Mouse (Mus musculus) c-Kit-negative CD71-positive TER-119-positive erythroid progenitor cells, embryonic 14.5 days (primary cell): ENCODE results near the gene Rbm34.
"Not testable (repeated sequence)": the region's sequence is repeated elsewhere in the genome, so short reads cannot be mapped to it uniquely, and the experiment has no call there.

ENCODE experiments used
- DNase-seq: peaks from one replicate; pipeline ENCODE4 v3.0.0-alpha.2; 2013; ENCODE audit warnings: low read depth, low spot score

The Rbm34 gene

GRCm38 (mm10) chr8:126919255-126919654 is 51.6 kb downstream of the Rbm34 start:
- DNase-seq, result no peak

GRCm38 (mm10) chr8:126918356-126918755 is 52.5 kb downstream of the Rbm34 start:
- DNase-seq, result no peak

GRCm38 (mm10) chr8:126917179-126917905 is 53.5 kb downstream of the Rbm34 start:
- DNase-seq, result no peak

- DNase-seq, result no peak
These were observed 54.3 kb downstream of the Rbm34 start for GRCm38 (mm10) chr8:126916611-126917010.

GRCm38 (mm10) chr8:126914609-126915375 is 56.1 kb downstream of the Rbm34 start:
- no peak for DNase-seq

GRCm38 (mm10) chr8:126914107-126914490 is 56.8 kb downstream of the Rbm34 start:
- DNase-seq, result not testable (repeated sequence)

GRCm38 (mm10) chr8:126913241-126914106 is 57.4 kb downstream of the Rbm34 start:
- no peak for DNase-seq

- DNase-seq, result no peak
These were observed 61.5 kb downstream of the Rbm34 start for GRCm38 (mm10) chr8:126909371-126909802.

- no peak for DNase-seq
These were observed 62.1 kb downstream of the Rbm34 start for GRCm38 (mm10) chr8:126908805-126909204.

GRCm38 (mm10) chr8:126907968-126908367 is 62.9 kb downstream of the Rbm34 start:
- no peak for DNase-seq

GRCm38 (mm10) chr8:126907374-126907773 is 63.5 kb downstream of the Rbm34 start:
- DNase-seq, result no peak

- no peak for DNase-seq
These were observed 65.5 kb downstream of the Rbm34 start for GRCm38 (mm10) chr8:126905387-126905786.

GRCm38 (mm10) chr8:126903927-126904326 is 66.9 kb downstream of the Rbm34 start:
- DNase-seq, result no peak

- no peak for DNase-seq
These were observed 67.5 kb downstream of the Rbm34 start for GRCm38 (mm10) chr8:126903224-126903895.

GRCm38 (mm10) chr8:126901612-126902011 is 69.3 kb downstream of the Rbm34 start:
- no peak for DNase-seq

GRCm38 (mm10) chr8:126901049-126901448 is 69.8 kb downstream of the Rbm34 start:
- no peak for DNase-seq
